Mouse (Mus musculus): ENCODE measurements around the gene Sik3. TPM values are rescaled to one million over a fixed set of nuclear protein-coding genes. Genes with fewer than 3 reads are reported as not detected.
A peak's percentile ranks its signal among the peaks of the same experiment; 100 is the strongest.

Sik3 gene
- polyA plus RNA-seq, 1 experiment from 2014 or later: 10.1 TPM

DNA sequence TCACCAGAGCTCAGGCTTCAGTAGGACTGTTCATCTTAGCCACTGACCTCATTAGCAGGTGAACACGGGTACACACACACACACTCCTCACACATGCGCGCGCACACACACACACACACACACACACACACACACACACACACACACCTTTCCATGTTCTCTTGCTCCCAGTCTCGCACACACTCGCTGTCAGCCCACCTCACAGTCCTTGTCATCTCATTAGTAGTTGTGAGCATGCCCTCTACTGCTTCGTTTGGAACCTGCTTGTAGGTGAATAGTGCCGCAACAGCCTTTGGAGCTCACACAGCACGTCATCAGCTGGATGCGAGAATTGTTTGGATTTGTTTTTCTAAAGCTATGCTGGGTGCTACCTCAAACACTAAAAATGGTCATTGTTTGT lies 176.8 kb downstream of the Sik3 start:
- Histone ChIP-seq H3K9ac (ENCODE audit: low read depth, low read length) (no peak overlapping the region), H3K4me2 (no peak overlapping the region), H3K27me3 (ENCODE audit: control insufficient read depth, insufficient read depth, low read length) (no peaks in the 10 kb centered on the region), H3K4me3 (ENCODE audit: low read depth, low read length) (no peak overlapping the region), H3K9me3 (replicated peaks; ENCODE audit: control insufficient read depth, low read length) (no peaks in the 10 kb centered on the region), H3K36me3 (ENCODE audit: control insufficient read depth, insufficient read depth, low read length) (no peaks in the 10 kb centered on the region), H3K27ac (ENCODE audit: low read depth, low read length) (no peak overlapping the region), H3K4me1 (ENCODE audit: control insufficient read depth, insufficient read depth, low read length) (peaks cover 8% of the 10 kb centered on the region)
- ATAC-seq (replicated peaks; ENCODE audit: insufficient number of reproducible peaks, low FRiP score, low TSS enrichment): no peak
- 84% methylated on average over 10 of the region's 10 CpGs for WGBS (ENCODE audit: insufficient replicate concordance)

GRCm38 (mm10) chr9:46191234-46191633 lies 178.6 kb downstream of the Sik3 start:
- Histone ChIP-seq H3K9ac (ENCODE audit: low read depth, low read length) (no peak overlapping the region), H3K27me3 (ENCODE audit: control insufficient read depth, insufficient read depth, low read length) (no peaks in the 10 kb centered on the region), H3K4me3 (ENCODE audit: low read depth, low read length) (no peak overlapping the region), H3K4me2 (no peak overlapping the region), H3K9me3 (replicated peaks; ENCODE audit: control insufficient read depth, low read length) (no peaks in the 10 kb centered on the region), H3K36me3 (ENCODE audit: control insufficient read depth, insufficient read depth, low read length) (peaks cover 8% of the 10 kb centered on the region; the same call in 1 of the 2 replicates), H3K27ac (ENCODE audit: low read depth, low read length) (no peak overlapping the region), H3K4me1 (ENCODE audit: control insufficient read depth, insufficient read depth, low read length) (peaks cover 7% of the 10 kb centered on the region)
- 53% methylated on average over 8 of the region's 8 CpGs for WGBS (ENCODE audit: insufficient replicate concordance)
- no peak for ATAC-seq (replicated peaks; ENCODE audit: insufficient number of reproducible peaks, low FRiP score, low TSS enrichment)

DNA sequence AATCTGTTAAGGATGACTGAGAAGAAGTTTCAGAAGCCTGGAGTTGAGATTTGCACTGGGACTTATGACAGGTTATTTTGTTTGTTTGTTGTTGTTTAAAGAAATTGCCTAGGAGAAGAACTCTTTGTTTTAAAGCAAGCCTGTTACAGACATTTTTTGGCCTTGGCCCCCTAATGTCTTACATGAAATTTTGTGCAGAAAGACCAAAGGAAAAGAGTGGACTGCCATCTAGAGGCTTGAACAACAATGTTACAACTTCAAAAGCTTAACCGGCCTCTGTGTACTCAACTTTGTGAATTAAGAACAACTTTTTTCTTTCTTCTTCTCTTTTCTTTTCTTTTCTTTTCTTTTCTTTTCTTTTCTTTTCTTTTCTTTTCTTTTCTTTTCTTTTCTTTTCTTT lies 179.0 kb downstream of the Sik3 start:
- Histone ChIP-seq H3K4me1 (ENCODE audit: control insufficient read depth, insufficient read depth, low read length) (peaks cover 9% of the 10 kb centered on the region), H3K27me3 (ENCODE audit: control insufficient read depth, insufficient read depth, low read length) (no peaks in the 10 kb centered on the region), H3K27ac (ENCODE audit: low read depth, low read length) (no peak overlapping the region), H3K4me2 (no peak overlapping the region), H3K9me3 (replicated peaks; ENCODE audit: control insufficient read depth, low read length) (no peaks in the 10 kb centered on the region), H3K4me3 (ENCODE audit: low read depth, low read length) (no peak overlapping the region), H3K9ac (ENCODE audit: low read depth, low read length) (no peak overlapping the region), H3K36me3 (ENCODE audit: control insufficient read depth, insufficient read depth, low read length) (peaks cover 8% of the 10 kb centered on the region; the same call in 1 of the 2 replicates)
- no peak for ATAC-seq (replicated peaks; ENCODE audit: insufficient number of reproducible peaks, low FRiP score, low TSS enrichment)
- 37% methylated on average over 1 of the region's 1 CpGs for WGBS (ENCODE audit: insufficient replicate concordance)

DNA sequence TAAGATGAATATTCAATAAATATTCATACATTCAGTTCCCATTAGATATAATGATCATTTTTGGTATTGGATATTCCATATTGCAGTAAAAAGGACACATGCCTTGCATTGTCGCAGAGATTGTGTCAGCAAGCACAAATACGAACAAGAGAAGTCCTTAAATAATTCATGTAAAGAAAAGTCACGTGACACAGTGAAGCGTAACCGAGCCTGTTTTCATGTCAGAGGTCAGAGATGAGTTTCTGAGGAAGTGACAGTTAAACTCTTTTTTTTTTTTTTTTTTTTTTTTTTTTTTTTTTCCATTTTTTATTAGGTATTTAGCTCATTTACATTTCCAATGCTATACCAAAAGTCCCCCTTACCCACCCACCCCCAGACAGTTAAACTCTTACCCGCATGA lies 180.0 kb downstream of the Sik3 start:
- no peak for ATAC-seq (replicated peaks; ENCODE audit: insufficient number of reproducible peaks, low FRiP score, low TSS enrichment)
- Histone ChIP-seq H3K9ac (ENCODE audit: low read depth, low read length) (no peak overlapping the region), H3K27me3 (ENCODE audit: control insufficient read depth, insufficient read depth, low read length) (no peaks in the 10 kb centered on the region), H3K9me3 (replicated peaks; ENCODE audit: control insufficient read depth, low read length) (no peaks in the 10 kb centered on the region), H3K4me3 (ENCODE audit: low read depth, low read length) (no peak overlapping the region), H3K27ac (ENCODE audit: low read depth, low read length) (no peak overlapping the region), H3K4me2 (no peak overlapping the region), H3K36me3 (ENCODE audit: control insufficient read depth, insufficient read depth, low read length) (peaks cover 8% of the 10 kb centered on the region; the same call in 1 of the 2 replicates), H3K4me1 (ENCODE audit: control insufficient read depth, insufficient read depth, low read length) (peaks cover 18% of the 10 kb centered on the region)
- 87% methylated on average over 6 of the region's 6 CpGs for WGBS (ENCODE audit: insufficient replicate concordance)

GRCm38 (mm10) chr9:46194809-46195208 lies 182.2 kb downstream of the Sik3 start:
- H3K9me3 ChIP-seq (replicated peaks; ENCODE audit: control insufficient read depth, low read length): no peaks in the 10 kb centered on the region
- H3K27me3 ChIP-seq (ENCODE audit: control insufficient read depth, insufficient read depth, low read length): no peaks in the 10 kb centered on the region
- H3K36me3 ChIP-seq (ENCODE audit: control insufficient read depth, insufficient read depth, low read length): peaks cover 11% of the 10 kb centered on the region
- peaks cover 30% of the 10 kb centered on the region for H3K4me1 ChIP-seq (ENCODE audit: control insufficient read depth, insufficient read depth, low read length)
- no peak overlapping the region for H3K4me2 ChIP-seq
- no peak overlapping the region for H3K27ac ChIP-seq (ENCODE audit: low read depth, low read length)
- H3K4me3 ChIP-seq (ENCODE audit: low read depth, low read length): no peak overlapping the region
- ATAC-seq (replicated peaks; ENCODE audit: insufficient number of reproducible peaks, low FRiP score, low TSS enrichment): no peak
- no peak overlapping the region for H3K9ac ChIP-seq (ENCODE audit: low read depth, low read length)
- 86% methylated on average over 8 of the region's 9 CpGs for WGBS (ENCODE audit: insufficient replicate concordance)

DNA sequence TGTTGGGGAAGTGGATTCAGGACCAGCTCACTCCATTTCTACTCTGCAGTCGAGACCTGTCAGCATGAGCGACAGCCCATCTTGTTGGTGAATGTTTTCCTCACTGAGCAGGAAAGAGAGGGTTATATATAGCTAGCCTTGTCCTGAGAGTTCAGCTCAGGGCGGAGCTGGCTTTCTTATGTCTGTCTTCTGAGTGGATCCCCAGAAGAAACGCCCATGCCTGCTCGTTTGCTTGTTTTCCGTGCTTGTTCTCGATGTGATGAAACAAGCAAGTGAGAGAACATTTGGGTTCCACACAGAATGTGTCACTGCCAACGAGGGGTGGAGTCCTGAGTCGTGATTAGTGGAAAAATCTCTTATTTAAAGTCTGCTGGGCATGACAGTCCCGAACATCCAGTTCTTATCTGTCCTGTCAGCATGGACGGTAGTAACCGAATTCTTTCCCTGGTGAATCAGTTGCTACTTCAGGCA lies 184.1 kb downstream of the Sik3 start:
- peak overlapping the region; percentile 44 for H3K4me2 ChIP-seq
- peaks cover 11% of the 10 kb centered on the region for H3K36me3 ChIP-seq (ENCODE audit: control insufficient read depth, insufficient read depth, low read length)
- H3K4me1 ChIP-seq (ENCODE audit: control insufficient read depth, insufficient read depth, low read length): peaks cover 28% of the 10 kb centered on the region
- H3K27ac ChIP-seq (ENCODE audit: low read depth, low read length): peak overlapping the region; percentile 43
- H3K4me3 ChIP-seq (ENCODE audit: low read depth, low read length): no peak overlapping the region
- H3K27me3 ChIP-seq (ENCODE audit: control insufficient read depth, insufficient read depth, low read length): no peaks in the 10 kb centered on the region
- peak; percentile 44; the same call in 1 of the 2 replicates for ATAC-seq (replicated peaks; ENCODE audit: insufficient number of reproducible peaks, low FRiP score, low TSS enrichment)
- H3K9me3 ChIP-seq (replicated peaks; ENCODE audit: control insufficient read depth, low read length): no peaks in the 10 kb centered on the region
- H3K9ac ChIP-seq (ENCODE audit: low read depth, low read length): no peak overlapping the region
- WGBS (ENCODE audit: insufficient replicate concordance): 27% methylated on average over 12 of the region's 12 CpGs

DNA sequence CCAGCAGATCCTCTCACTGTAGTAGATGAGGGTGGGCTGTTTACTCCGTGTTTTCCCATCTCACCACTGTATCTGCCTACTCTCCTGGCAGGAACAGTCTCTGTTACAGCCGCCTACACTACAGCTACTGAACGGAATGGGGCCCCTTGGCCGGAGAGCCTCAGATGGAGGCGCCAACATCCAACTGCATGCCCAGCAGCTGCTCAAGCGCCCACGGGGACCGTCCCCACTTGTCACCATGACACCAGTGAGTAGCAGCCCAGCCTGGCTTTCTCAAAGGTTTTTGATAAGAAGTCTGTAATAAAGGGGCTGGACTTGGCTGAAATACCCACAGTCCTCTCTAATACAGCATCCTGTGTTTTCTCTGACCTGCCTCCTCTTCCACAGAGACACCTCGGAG lies 185.8 kb downstream of the Sik3 start:
- H3K4me1 ChIP-seq (ENCODE audit: control insufficient read depth, insufficient read depth, low read length): peaks cover 33% of the 10 kb centered on the region
- no peaks in the 10 kb centered on the region for H3K9me3 ChIP-seq (replicated peaks; ENCODE audit: control insufficient read depth, low read length)
- H3K27ac ChIP-seq (ENCODE audit: low read depth, low read length): peak overlapping the region; percentile 57
- 61% methylated on average over 9 of the region's 9 CpGs for WGBS (ENCODE audit: insufficient replicate concordance)
- peaks cover 14% of the 10 kb centered on the region for H3K36me3 ChIP-seq (ENCODE audit: control insufficient read depth, insufficient read depth, low read length)
- no peak overlapping the region for H3K9ac ChIP-seq (ENCODE audit: low read depth, low read length)
- no peak overlapping the region for H3K4me2 ChIP-seq
- H3K27me3 ChIP-seq (ENCODE audit: control insufficient read depth, insufficient read depth, low read length): no peaks in the 10 kb centered on the region
- no peak for ATAC-seq (replicated peaks; ENCODE audit: insufficient number of reproducible peaks, low FRiP score, low TSS enrichment)
- no peak overlapping the region for H3K4me3 ChIP-seq (ENCODE audit: low read depth, low read length)

- H3K9ac ChIP-seq (ENCODE audit: low read depth, low read length): no peak overlapping the region
- no peaks in the 10 kb centered on the region for H3K9me3 ChIP-seq (replicated peaks; ENCODE audit: control insufficient read depth, low read length)
- H3K4me1 ChIP-seq (ENCODE audit: control insufficient read depth, insufficient read depth, low read length): peaks cover 33% of the 10 kb centered on the region
- no peaks in the 10 kb centered on the region for H3K27me3 ChIP-seq (ENCODE audit: control insufficient read depth, insufficient read depth, low read length)
- 72% methylated on average over 7 of the region's 7 CpGs for WGBS (ENCODE audit: insufficient replicate concordance)
- no peak overlapping the region for H3K4me2 ChIP-seq
- H3K27ac ChIP-seq (ENCODE audit: low read depth, low read length): no peak overlapping the region
- no peak for ATAC-seq (replicated peaks; ENCODE audit: insufficient number of reproducible peaks, low FRiP score, low TSS enrichment)
- H3K36me3 ChIP-seq (ENCODE audit: control insufficient read depth, insufficient read depth, low read length): peaks cover 14% of the 10 kb centered on the region
- no peak overlapping the region for H3K4me3 ChIP-seq (ENCODE audit: low read depth, low read length)
These were observed 186.3 kb downstream of the Sik3 start for GRCm38 (mm10) chr9:46198936-46199335.

- H3K27ac ChIP-seq (ENCODE audit: low read depth, low read length): no peak overlapping the region
- no peak for ATAC-seq (replicated peaks; ENCODE audit: insufficient number of reproducible peaks, low FRiP score, low TSS enrichment)
- no peak overlapping the region for H3K4me3 ChIP-seq (ENCODE audit: low read depth, low read length)
- H3K9ac ChIP-seq (ENCODE audit: low read depth, low read length): no peak overlapping the region
- no peaks in the 10 kb centered on the region for H3K27me3 ChIP-seq (ENCODE audit: control insufficient read depth, insufficient read depth, low read length)
- WGBS (ENCODE audit: insufficient replicate concordance): 80% methylated on average over 2 of the region's 2 CpGs
- no peak overlapping the region for H3K4me2 ChIP-seq
- no peaks in the 10 kb centered on the region for H3K9me3 ChIP-seq (replicated peaks; ENCODE audit: control insufficient read depth, low read length)
- peaks cover 14% of the 10 kb centered on the region for H3K36me3 ChIP-seq (ENCODE audit: control insufficient read depth, insufficient read depth, low read length)
- H3K4me1 ChIP-seq (ENCODE audit: control insufficient read depth, insufficient read depth, low read length): peaks cover 33% of the 10 kb centered on the region
These were observed 187.0 kb downstream of the Sik3 start for GRCm38 (mm10) chr9:46199609-46200008.
